Mouse (Mus musculus) small intestine, adult 2 months (tissue): ENCODE results near the gene Spata17.

Source experiments
- CTCF ChIP-seq: fragments of 200-500 bp; IDR thresholded peaks from 2 replicates; pipeline ENCODE4 v1.5.1; 2012; ENCODE audit warnings: low read depth, mild to moderate bottlenecking, control low read depth, inconsistent platforms, low read length, moderate library complexity, mixed read lengths; ENCODE audit not compliant: insufficient replicate concordance, insufficient read length; ENCODE audit errors: extremely low read depth
- POLR2A ChIP-seq: fragments of 200-500 bp; IDR thresholded peaks from 2 replicates; pipeline ENCODE4 v1.6.1; 2012; ENCODE audit warnings: low read depth, mild to moderate bottlenecking, control low read depth, inconsistent platforms, low read length, moderate library complexity

GRCm38 (mm10) chr1:187240304-187240703 lies 25.0 kb upstream of the Spata17 start:
- TF ChIP-seq CTCF (no peak), POLR2A (no peak)
